Mouse (Mus musculus): ENCODE measurements around the gene Rai14.

The Rai14 gene

DNA sequence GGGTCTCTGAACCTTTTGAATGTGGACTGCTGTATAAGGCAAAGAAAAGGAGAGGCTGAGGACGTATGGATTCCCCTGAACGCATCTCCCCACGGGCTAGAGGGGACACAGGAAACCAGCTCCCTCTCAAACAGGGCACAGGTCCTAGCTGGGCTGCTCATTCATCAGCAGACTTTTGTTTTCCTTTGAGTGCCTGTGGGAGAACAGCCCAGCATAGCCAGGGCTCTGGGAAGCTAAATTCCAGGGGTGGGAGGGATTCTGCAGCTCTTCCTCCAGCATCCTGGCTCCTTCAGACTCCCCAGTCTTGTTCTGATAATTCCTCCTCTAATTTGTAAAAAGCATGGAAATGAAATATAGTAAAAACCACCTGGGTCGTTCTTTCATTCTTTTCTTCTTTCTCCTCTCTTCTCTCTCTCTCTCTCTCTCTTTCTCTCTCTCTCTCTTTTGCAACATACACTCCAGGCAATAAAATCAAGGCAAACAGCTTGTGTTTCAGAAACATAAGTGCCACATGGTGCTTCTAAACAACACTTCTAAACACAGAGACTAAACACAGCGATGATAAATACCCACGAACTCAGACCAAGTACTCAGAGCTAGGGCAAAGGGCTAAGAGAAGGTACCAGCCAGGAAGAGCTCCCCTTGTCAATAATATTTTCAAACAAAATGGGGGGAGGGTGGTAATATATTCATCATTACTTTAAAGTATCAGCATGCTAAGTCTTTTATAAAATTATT lies 65.9 kb downstream of the Rai14 start:
- no peak for DNase-seq (ENCODE audit: low read depth, low spot score)

GRCm38 (mm10) chr15:10646297-10646696 lies 68.1 kb downstream of the Rai14 start:
- no peak for DNase-seq (ENCODE audit: low read depth, low spot score)

- no peak for DNase-seq (ENCODE audit: low read depth, low spot score)
Observed at GRCm38 (mm10) chr15:10645101-10645500, 69.3 kb downstream of the Rai14 start.

DNA sequence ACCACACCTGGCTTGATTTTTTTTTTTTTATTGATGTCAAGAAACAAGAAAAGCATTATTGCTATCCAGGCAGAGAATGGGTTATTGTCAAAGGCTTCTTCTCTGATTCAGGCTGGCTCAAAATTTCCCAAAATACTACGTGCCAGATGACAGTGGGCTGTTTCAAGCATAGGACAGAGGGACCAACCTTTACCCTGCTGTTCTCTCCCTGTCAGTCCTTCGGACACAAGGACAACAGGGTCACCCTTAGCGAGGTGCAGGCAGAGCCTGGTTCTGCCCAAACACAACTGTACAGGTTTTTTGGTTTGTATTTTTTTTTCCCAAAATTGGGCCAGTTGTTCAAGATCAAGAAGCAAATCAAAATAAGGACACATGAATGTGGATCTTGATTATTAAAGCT lies 70.6 kb downstream of the Rai14 start:
- no peak for DNase-seq (ENCODE audit: low read depth, low spot score)

GRCm38 (mm10) chr15:10643224-10643623 lies 71.2 kb downstream of the Rai14 start:
- no peak for DNase-seq (ENCODE audit: low read depth, low spot score)

DNA sequence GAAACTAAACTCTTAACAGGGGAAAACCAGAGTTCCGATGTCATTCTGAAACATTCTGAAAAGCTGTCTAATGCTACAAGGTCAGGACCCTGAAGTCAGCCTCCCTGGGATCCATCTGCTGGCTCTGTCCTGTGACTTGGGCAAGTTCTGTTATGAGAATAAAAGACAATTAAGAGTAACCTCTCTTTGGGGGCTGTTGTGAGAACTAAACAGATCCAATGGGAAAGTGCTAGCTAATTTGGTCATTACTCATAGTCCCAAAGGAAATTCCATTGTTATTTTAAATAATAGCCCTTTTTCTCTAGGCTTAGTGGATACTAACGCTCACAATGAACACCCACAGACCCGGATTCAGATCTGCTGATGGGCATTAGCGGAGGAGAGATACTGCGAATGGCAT lies 72.0 kb downstream of the Rai14 start:
- DNase-seq (ENCODE audit: low read depth, low spot score): no peak

DNA sequence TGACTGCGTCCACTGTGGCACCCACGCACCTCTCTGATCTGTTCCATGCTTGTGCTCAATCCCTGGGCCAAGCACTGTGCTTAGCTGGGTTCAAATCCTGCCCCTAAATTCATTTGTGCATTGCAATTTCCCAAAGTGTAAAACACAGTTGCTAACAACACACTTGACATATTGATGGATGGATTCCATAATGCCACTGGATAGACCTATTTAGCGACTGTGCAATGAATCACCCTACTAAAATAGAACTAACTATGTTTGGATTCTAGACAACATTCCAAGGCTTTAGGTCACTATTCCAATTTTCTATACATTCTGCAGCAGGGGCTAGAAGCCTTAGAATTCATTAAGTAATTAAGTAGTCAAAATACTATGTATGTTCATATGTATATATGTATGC lies 73.7 kb downstream of the Rai14 start:
- DNase-seq (ENCODE audit: low read depth, low spot score): no peak

GRCm38 (mm10) chr15:10637251-10637793 lies 77.1 kb downstream of the Rai14 start:
- no peak for DNase-seq (ENCODE audit: low read depth, low spot score)

DNA sequence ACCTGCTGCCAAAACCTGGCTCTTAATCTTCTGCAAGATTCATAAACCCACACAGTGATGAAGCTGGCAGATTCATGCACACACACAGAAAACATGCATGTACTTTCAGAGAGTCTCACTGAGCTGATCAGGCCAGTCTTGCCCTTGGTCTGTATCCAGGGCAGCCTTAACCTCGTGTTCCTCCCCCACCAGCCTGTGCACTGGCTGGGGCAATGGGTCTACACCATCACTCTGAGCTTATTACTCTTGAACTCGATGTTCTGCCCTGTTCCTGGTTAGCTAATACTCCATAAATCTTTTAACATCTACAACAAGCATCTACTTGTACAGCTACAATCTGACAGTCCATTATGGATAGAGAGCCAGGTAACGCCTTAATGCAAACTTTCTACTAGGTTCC lies 77.6 kb downstream of the Rai14 start:
- no peak for DNase-seq (ENCODE audit: low read depth, low spot score)

- no peak for DNase-seq (ENCODE audit: low read depth, low spot score)
Observed at GRCm38 (mm10) chr15:10635121-10635520, 79.3 kb downstream of the Rai14 start.

- no peak for DNase-seq (ENCODE audit: low read depth, low spot score)
Observed at GRCm38 (mm10) chr15:10634176-10634575, 80.2 kb downstream of the Rai14 start.

DNA sequence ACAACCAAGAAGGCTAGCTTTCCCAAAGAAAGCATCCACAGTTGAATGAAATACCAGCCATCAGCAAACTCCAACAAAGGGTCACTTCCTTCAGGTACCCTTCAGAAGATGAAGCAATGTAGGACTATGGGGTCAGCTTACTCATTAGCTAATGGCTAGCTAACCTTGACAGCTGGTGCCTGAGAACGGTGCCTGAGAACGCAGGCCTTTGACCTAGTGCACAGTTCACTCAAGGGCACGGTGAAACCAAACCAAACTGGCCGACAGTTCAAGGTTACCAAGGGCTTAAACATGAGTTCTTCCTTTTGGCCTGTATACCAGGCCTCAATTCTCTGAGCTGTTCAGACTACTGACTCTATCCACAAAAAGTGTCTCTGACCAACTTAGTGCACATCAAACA lies 81.0 kb downstream of the Rai14 start:
- no peak for DNase-seq (ENCODE audit: low read depth, low spot score)

DNA sequence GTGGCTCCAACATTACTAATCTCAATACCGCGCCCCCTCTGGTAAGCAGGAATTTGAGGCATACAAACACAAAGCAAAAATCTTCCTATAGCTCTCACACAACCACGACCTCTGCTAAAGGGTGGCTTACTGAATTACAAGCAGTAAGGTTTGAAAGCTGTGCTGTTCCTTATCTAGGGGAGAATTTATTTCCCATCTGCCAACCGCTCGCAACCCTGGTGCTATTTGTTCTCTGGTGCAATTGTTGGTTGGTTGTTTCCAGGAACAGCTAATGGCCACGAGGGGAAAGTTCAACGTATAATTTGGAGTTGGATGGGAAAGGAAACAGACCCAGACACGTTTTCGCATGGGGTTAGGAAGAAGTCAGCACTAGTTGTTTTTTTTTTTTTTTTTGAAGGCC lies 81.8 kb downstream of the Rai14 start:
- DNase-seq (ENCODE audit: low read depth, low spot score): no peak

DNA sequence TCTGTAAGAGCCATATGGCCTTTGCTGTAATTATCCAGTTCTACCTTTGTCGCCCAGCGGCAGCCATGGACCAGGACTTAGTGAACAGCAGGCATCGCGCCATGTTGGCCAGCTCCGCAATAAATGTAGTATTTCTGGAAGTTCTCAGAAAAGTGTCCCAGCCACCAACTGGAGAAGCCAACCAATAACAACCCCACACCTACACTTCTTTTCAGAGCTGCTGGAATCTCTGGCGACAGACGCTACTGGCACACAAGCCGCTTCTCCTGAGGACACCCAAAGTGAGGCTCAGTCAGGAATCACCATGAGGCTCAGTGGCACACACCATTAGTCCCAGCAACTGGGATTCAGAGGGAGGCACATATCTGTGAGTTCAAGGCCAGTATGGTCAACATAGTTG lies 82.4 kb downstream of the Rai14 start:
- no peak for DNase-seq (ENCODE audit: low read depth, low spot score)

DNA sequence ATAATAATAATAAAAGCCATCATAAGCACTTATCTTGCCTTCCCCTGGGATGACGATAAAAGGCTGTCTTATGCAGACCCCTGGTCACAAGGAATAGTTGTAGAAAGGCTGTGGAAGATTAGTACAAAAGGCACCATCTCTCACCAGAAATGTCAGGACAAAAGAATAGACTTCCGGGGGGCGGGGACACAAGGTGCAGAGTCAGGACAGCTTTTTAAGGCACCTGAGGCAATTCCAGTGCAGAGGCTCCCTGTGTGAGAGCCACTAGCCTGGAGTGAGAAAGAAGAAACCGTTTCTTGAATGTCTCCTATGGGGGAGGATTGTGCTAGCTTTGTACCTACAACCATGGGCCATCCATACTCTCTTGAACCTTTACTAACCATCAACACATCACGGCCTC lies 82.9 kb downstream of the Rai14 start:
- no peak for DNase-seq (ENCODE audit: low read depth, low spot score)

DNA sequence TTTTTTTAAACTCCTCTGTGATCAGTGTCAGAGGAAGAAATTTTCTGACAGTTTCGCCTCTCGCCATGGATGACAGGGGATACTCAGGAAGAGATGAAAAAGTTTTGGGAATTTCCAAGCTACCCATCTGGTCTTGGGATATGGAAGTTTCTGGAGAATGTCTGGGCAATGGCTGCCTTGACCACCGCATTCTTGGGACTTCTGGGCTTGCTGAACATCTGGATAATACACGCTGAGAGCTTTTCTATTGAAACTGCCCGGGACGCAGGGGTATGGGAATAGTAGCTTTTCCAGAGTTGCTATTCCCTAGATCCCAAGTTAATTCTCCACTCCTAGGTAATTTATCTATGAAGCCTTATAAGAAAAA lies 85.5 kb downstream of the Rai14 start:
- no peak for DNase-seq (ENCODE audit: low read depth, low spot score)

GRCm38 (mm10) chr15:10628131-10628979 lies 86.1 kb downstream of the Rai14 start:
- no peak for DNase-seq (ENCODE audit: low read depth, low spot score)

DNA sequence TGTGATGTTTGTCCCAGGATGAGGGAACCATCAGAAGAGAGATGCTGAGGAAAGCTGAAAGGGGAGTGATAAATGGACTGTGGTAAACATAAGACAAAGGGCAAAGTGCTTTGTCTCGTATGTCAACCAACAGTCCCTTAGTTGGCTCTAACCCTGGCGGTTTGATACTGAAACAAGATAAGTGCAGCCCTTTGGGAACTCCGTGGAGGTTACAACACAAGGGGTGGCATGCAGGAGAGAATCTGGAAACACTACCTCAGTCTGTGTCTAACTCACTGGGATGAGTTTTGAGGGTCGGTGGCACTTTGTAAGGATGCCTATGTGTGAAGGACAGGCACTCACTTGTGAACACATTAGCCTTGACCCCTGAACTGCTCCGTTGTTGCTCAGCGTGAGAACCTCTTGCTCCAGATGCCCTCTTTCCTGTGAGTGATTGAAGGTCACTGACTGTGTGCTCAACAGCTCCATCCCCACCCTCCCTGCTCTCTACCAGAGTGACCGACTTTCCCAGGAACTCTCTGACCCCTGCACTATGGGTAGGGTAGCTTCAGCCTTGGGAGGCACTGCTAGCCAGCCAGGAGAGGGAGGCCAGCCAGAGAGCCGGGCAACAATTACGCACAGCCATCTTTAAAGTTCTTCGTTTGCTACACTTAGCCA lies 90.7 kb downstream of the Rai14 start:
- no peak for DNase-seq (ENCODE audit: low read depth, low spot score)

- DNase-seq (ENCODE audit: low read depth, low spot score): no peak
Observed at GRCm38 (mm10) chr15:10621194-10621593, 93.2 kb downstream of the Rai14 start.

GRCm38 (mm10) chr15:10619678-10620077 lies 94.7 kb downstream of the Rai14 start:
- DNase-seq (ENCODE audit: low read depth, low spot score): no peak

GRCm38 (mm10) chr15:10618276-10618675 lies 96.1 kb downstream of the Rai14 start:
- no peak for DNase-seq (ENCODE audit: low read depth, low spot score)

DNA sequence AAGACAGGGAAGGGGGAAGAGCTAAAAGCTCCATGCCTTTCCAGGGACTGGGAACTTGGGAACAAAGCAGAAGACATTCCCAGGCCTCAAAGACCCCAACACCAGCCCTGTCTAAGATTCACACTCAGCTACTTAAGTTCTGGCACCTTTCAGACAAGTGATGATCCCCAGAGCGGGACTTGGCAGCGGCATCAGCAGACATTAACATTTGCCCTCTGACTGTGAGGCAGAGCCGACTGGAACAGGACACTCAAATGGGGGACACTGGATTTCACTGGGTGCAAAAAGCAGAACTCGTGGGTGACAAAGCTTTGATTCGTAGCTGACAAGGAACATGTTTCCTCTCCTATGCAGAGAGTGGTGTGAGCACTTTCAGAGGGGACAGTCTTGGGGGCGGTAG lies 98.4 kb downstream of the Rai14 start:
- DNase-seq (ENCODE audit: low read depth, low spot score): no peak

Measured in retina, adult 2 months (tissue).